Mouse (Mus musculus): ENCODE data around the gene Col8a1. TPM values are rescaled to one million over a fixed set of nuclear protein-coding genes. Genes with fewer than 3 reads are reported as not detected.

Gene Col8a1
- total RNA-seq, 2 experiments from 2014 or later = 4.6 to 4.9 TPM

Other genes with a start within 250 kb of the Col8a1 start
- gene Cmss1, start 147.9 kb downstream of the Col8a1 start, total RNA-seq (2021) = 10 to 100 TPM; 70.2 to 79.9 TPM

Measured in heart, adult 18-20 months (tissue).